Comparison of ENCODE assay signal across 23 mouse cellular contexts in genomic region chr2:181180898-181181297, GRCm38 (mm10). TPM values are rescaled to one million over a fixed set of nuclear protein-coding genes. Genes with fewer than 3 reads are reported as not detected.
"Had no signal": no experiment of that assay in that cellular context is flagged by ENCODE, and none has a peak within 500 bp of the region (broad histone marks: within the 10 kb centered on the region; RNA-seq: fewer than 3 reads in every experiment).

No protein-coding gene starts in this region.

- DNase-seq: forebrain, postnatal 0 days; gastrocnemius, postnatal 14 days; gastrocnemius, postnatal 36 days; kidney, adult 11 months; kidney, adult 2 months; kidney, adult 9 months; kidney, postnatal 14 days; kidney, postnatal 36 days; layer of hippocampus, adult 9-11 months; left cerebral cortex, postnatal 4 days had no signal

RNA-seq across cellular contexts. Expression of gene Ptk6, which starts 21.7 kb away (rescaled TPM):
- total RNA-seq: forebrain, postnatal 0 days; gastrocnemius, adult 18-20 months; gastrocnemius, adult 8-10 months; gastrocnemius, postnatal 14 days; gastrocnemius, postnatal 36 days; hematopoietic stem cell, adult 5-6 weeks; hindbrain, postnatal 0 days; layer of hippocampus, adult 18-20 months; layer of hippocampus, adult 8-10 months; layer of hippocampus, postnatal 14 days; left cerebral cortex, adult 18-20 months; left cerebral cortex, adult 8-10 months; left cerebral cortex, postnatal 10 days; left cerebral cortex, postnatal 4 days had no signal

RNA-seq across cellular contexts. Expression of gene Eef1a2, which starts 24.1 kb away (rescaled TPM):
- total RNA-seq: hematopoietic stem cell, adult 5-6 weeks had no signal

RNA-seq across cellular contexts. Expression of gene Srms, which starts 32.1 kb away (rescaled TPM):
- total RNA-seq: hematopoietic stem cell, adult 5-6 weeks had no signal

RNA-seq across cellular contexts. Expression of gene Fndc11, which starts 38.9 kb away (rescaled TPM):
- total RNA-seq: forebrain, postnatal 0 days; gastrocnemius, adult 18-20 months; gastrocnemius, adult 8-10 months; gastrocnemius, postnatal 14 days; gastrocnemius, postnatal 36 days; heart, adult 2 months; hematopoietic stem cell, adult 5-6 weeks; layer of hippocampus, adult 8-10 months; layer of hippocampus, postnatal 14 days; layer of hippocampus, postnatal 36 days; left cerebral cortex, adult 18-20 months; left cerebral cortex, adult 8-10 months; left cerebral cortex, postnatal 10 days; left cerebral cortex, postnatal 4 days; liver, adult 2 months had no signal
